Mouse (Mus musculus) lung, postnatal 10 days (tissue): Measurements from ENCODE around the gene Ncl.

Source experiments
- DNase-seq: peaks from one replicate; pipeline ENCODE4 v3.0.0; 2021

The Ncl gene

GRCm38 (mm10) chr1:86310536-86311310 lies 48.5 kb downstream of the Ncl start:
- DNase-seq: no peak

- no peak for DNase-seq
Observed at GRCm38 (mm10) chr1:86309270-86309833, 49.8 kb downstream of the Ncl start.

- no peak for DNase-seq
Observed at GRCm38 (mm10) chr1:86307871-86308641, 51.1 kb downstream of the Ncl start.

- DNase-seq: no peak
Observed at GRCm38 (mm10) chr1:86307177-86307762, 51.9 kb downstream of the Ncl start.

GRCm38 (mm10) chr1:86306686-86307085 lies 52.5 kb downstream of the Ncl start:
- DNase-seq: no peak

GRCm38 (mm10) chr1:86303873-86304250 lies 55.3 kb downstream of the Ncl start:
- no peak for DNase-seq

GRCm38 (mm10) chr1:86303063-86303872 lies 55.9 kb downstream of the Ncl start:
- DNase-seq: peak; percentile 82

- no peak for DNase-seq
Observed at GRCm38 (mm10) chr1:86302532-86302931, 56.7 kb downstream of the Ncl start, which contains the start of gene B3gnt7. Gene B3gnt7 (plus strand): TSS chr1:86302832.

GRCm38 (mm10) chr1:86301221-86302091 lies 57.7 kb downstream of the Ncl start:
- DNase-seq: no peak

GRCm38 (mm10) chr1:86300731-86301130 lies 58.5 kb downstream of the Ncl start:
- DNase-seq: no peak

- no peak for DNase-seq
Observed at GRCm38 (mm10) chr1:86300093-86300492, 59.1 kb downstream of the Ncl start.
